Mouse (Mus musculus): ENCODE results near the gene Nudt21. TPM values are rescaled to one million over a fixed set of nuclear protein-coding genes. Genes with fewer than 3 reads are reported as not detected.

The Nudt21 gene
- polyA plus RNA-seq (2012; rRNA removed): 63.0 and 72.5 TPM in 2 replicates

- under 1% methylated on average over 41 of the region's 41 CpGs for WGBS
- H3K4me1 ChIP-seq (ENCODE audit: control insufficient read depth, insufficient read depth, insufficient read length): peaks cover 6% of the 10 kb centered on the region
- DNase-seq (ENCODE audit: low read depth in 1 of 2, low spot score in 2 of 2): peak; percentile 89 to 98
- TF ChIP-seq CTCF (IDR thresholded peaks at IDR 0.05; ENCODE audit: extremely low read depth, insufficient read depth, insufficient read length, insufficient replicate concordance) (no peak), POLR2A (IDR thresholded peaks at IDR 0.05; ENCODE audit: low read depth, low read length) (no peak)
- H3K27me3 ChIP-seq (ENCODE audit: control insufficient read depth, insufficient read depth, low read length): no peaks in the 10 kb centered on the region
- peak within 1 kb of the TSS; percentile 97 for H3K4me3 ChIP-seq (ENCODE audit: extremely low read depth, insufficient read depth, insufficient read length)
- H3K36me3 ChIP-seq (ENCODE audit: control insufficient read depth, insufficient read depth, low read length): peaks cover 1% of the 10 kb centered on the region; the same call in 1 of the 2 replicates
- H3K27ac ChIP-seq (ENCODE audit: insufficient read depth, low read length): peak within 1 kb of the TSS; percentile 71
Observed at GRCm38 (mm10) chr8:94036944-94037524, at the start of gene Nudt21, which contains the start of gene Ogfod1. TSS of gene Nudt21 (minus strand) at chr8:94037031. TSS of gene Ogfod1 (plus strand) at chr8:94037198.

- H3K27ac ChIP-seq (ENCODE audit: insufficient read depth, low read length): no peak overlapping the region
- WGBS: 77% methylated on average over 12 of the region's 12 CpGs
- H3K4me3 ChIP-seq (ENCODE audit: extremely low read depth, insufficient read depth, insufficient read length): no peak overlapping the region
- TF ChIP-seq CTCF (IDR thresholded peaks at IDR 0.05; ENCODE audit: extremely low read depth, insufficient read depth, insufficient read length, insufficient replicate concordance) (no peak), POLR2A (IDR thresholded peaks at IDR 0.05; ENCODE audit: low read depth, low read length) (no peak)
- no peaks in the 10 kb centered on the region; the same call in 1 of the 2 replicates for H3K36me3 ChIP-seq (ENCODE audit: control insufficient read depth, insufficient read depth, low read length)
- no peaks in the 10 kb centered on the region for H3K4me1 ChIP-seq (ENCODE audit: control insufficient read depth, insufficient read depth, insufficient read length)
- DNase-seq (ENCODE audit: low read depth in 1 of 2, low spot score in 2 of 2): no peak
- H3K27me3 ChIP-seq (ENCODE audit: control insufficient read depth, insufficient read depth, low read length): no peaks in the 10 kb centered on the region
Observed at GRCm38 (mm10) chr8:94076461-94077192, 39.8 kb upstream of the Nudt21 start.

- DNase-seq (ENCODE audit: low read depth in 1 of 2, low spot score in 2 of 2): no peak
- H3K27me3 ChIP-seq (ENCODE audit: control insufficient read depth, insufficient read depth, low read length): no peaks in the 10 kb centered on the region
- TF ChIP-seq POLR2A (IDR thresholded peaks at IDR 0.05; ENCODE audit: low read depth, low read length): no peak
- no peak for TF ChIP-seq CTCF (IDR thresholded peaks at IDR 0.05; ENCODE audit: extremely low read depth, insufficient read depth, insufficient read length, insufficient replicate concordance)
- no peaks in the 10 kb centered on the region for H3K4me1 ChIP-seq (ENCODE audit: control insufficient read depth, insufficient read depth, insufficient read length)
- H3K4me3 ChIP-seq (ENCODE audit: extremely low read depth, insufficient read depth, insufficient read length): no peak overlapping the region
- H3K27ac ChIP-seq (ENCODE audit: insufficient read depth, low read length): no peak overlapping the region
- peaks cover 11% of the 10 kb centered on the region for H3K36me3 ChIP-seq (ENCODE audit: control insufficient read depth, insufficient read depth, low read length)
- 92% methylated on average over 7 of the region's 7 CpGs for WGBS
Observed at GRCm38 (mm10) chr8:94068793-94069192, 32.0 kb upstream of the Nudt21 start.

GRCm38 (mm10) chr8:94066121-94066863, 29.5 kb upstream of the Nudt21 start:
- Histone ChIP-seq H3K27me3 (ENCODE audit: control insufficient read depth, insufficient read depth, low read length) (no peaks in the 10 kb centered on the region), H3K4me1 (ENCODE audit: control insufficient read depth, insufficient read depth, insufficient read length) (no peaks in the 10 kb centered on the region), H3K4me3 (ENCODE audit: extremely low read depth, insufficient read depth, insufficient read length) (no peak overlapping the region), H3K27ac (ENCODE audit: insufficient read depth, low read length) (no peak overlapping the region), H3K36me3 (ENCODE audit: control insufficient read depth, insufficient read depth, low read length) (peaks cover 20% of the 10 kb centered on the region)
- TF ChIP-seq POLR2A (IDR thresholded peaks at IDR 0.05; ENCODE audit: low read depth, low read length) (no peak), CTCF (IDR thresholded peaks at IDR 0.05; ENCODE audit: extremely low read depth, insufficient read depth, insufficient read length, insufficient replicate concordance) (no peak)
- no peak for DNase-seq (ENCODE audit: low read depth in 1 of 2, low spot score in 2 of 2)
- 93% methylated on average over 11 of the region's 11 CpGs for WGBS

- 87% methylated on average over 6 of the region's 6 CpGs for WGBS
- H3K4me1 ChIP-seq (ENCODE audit: control insufficient read depth, insufficient read depth, insufficient read length): no peaks in the 10 kb centered on the region
- H3K27ac ChIP-seq (ENCODE audit: insufficient read depth, low read length): no peak overlapping the region
- H3K36me3 ChIP-seq (ENCODE audit: control insufficient read depth, insufficient read depth, low read length): peaks cover 13% of the 10 kb centered on the region; the same call in 1 of the 2 replicates
- no peaks in the 10 kb centered on the region for H3K27me3 ChIP-seq (ENCODE audit: control insufficient read depth, insufficient read depth, low read length)
- H3K4me3 ChIP-seq (ENCODE audit: extremely low read depth, insufficient read depth, insufficient read length): no peak overlapping the region
- DNase-seq (ENCODE audit: low read depth in 1 of 2, low spot score in 2 of 2): peak in 1 of 2 experiments; percentile 18
- no peak for TF ChIP-seq POLR2A (IDR thresholded peaks at IDR 0.05; ENCODE audit: low read depth, low read length)
- peak; percentile 51; the same call in 1 of the 2 replicates for TF ChIP-seq CTCF (IDR thresholded peaks at IDR 0.05; ENCODE audit: extremely low read depth, insufficient read depth, insufficient read length, insufficient replicate concordance)
Observed at GRCm38 (mm10) chr8:94057157-94057854, 20.5 kb upstream of the Nudt21 start.

- no peaks in the 10 kb centered on the region for H3K27me3 ChIP-seq (ENCODE audit: control insufficient read depth, insufficient read depth, low read length)
- 91% methylated on average over 12 of the region's 12 CpGs for WGBS
- peaks cover 14% of the 10 kb centered on the region; the same call in 1 of the 2 replicates for H3K36me3 ChIP-seq (ENCODE audit: control insufficient read depth, insufficient read depth, low read length)
- no peak overlapping the region for H3K4me3 ChIP-seq (ENCODE audit: extremely low read depth, insufficient read depth, insufficient read length)
- TF ChIP-seq POLR2A (IDR thresholded peaks at IDR 0.05; ENCODE audit: low read depth, low read length) (no peak), CTCF (IDR thresholded peaks at IDR 0.05; ENCODE audit: extremely low read depth, insufficient read depth, insufficient read length, insufficient replicate concordance) (no peak)
- DNase-seq (ENCODE audit: low read depth in 1 of 2, low spot score in 2 of 2): no peak
- H3K4me1 ChIP-seq (ENCODE audit: control insufficient read depth, insufficient read depth, insufficient read length): no peaks in the 10 kb centered on the region
- H3K27ac ChIP-seq (ENCODE audit: insufficient read depth, low read length): no peak overlapping the region
Observed at GRCm38 (mm10) chr8:94052696-94053095, 15.9 kb upstream of the Nudt21 start.

Data from spleen, adult 2 months (tissue).